Comparison of ENCODE assay signal across 14 mouse cellular contexts in the genomic region with DNA sequence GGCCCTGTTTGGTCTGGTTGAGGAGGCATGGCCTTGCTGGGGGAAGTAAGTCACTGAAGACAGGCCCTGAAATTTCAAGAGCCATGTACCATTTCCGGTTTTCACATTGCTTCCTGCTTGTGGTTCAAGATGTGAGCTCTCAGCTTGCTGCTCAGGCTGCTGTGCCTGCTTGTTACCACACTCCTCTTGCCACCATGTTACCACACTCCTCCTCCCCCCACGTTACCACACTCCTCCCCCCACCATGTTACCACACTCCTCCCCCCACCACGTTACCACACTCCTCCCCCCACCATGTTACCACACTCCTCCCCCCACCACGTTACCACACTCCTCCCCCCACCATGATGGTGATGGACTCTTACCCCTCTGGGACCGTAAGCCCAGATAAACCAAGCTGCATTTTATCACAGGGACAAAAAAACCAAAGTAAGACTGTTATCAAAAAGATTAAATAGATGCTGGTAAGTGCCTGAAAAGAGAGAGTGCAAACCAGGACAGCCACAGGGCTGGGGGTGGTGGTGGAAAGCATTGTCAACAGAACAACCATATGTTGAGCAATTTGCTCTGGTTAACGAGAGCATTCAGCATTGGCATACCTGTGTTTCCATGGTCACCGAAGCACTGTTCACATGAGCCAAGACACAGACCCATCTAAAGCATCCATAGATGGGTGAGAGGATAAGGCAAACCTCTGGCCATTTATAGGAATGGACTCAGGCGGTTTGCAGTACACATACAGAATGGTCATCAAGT.
A peak's percentile ranks its signal among the peaks of the same experiment; 100 is the strongest.
DNase-seq lines count a peak whose midpoint lies in the region; ATAC-seq lines count a peak whose summit lies in the region.
"Had no signal": no experiment of that assay in that cellular context is flagged by ENCODE, and none has a peak within 500 bp of the region (broad histone marks: within the 10 kb centered on the region; RNA-seq: fewer than 3 reads in every experiment).

No protein-coding gene starts in this region.

- H3K27me3 ChIP-seq in midbrain, embryonic 10.5 days (ENCODE audit: low read depth, poor library complexity, severe bottlenecking) = no peaks in the 10 kb centered on the region
- H3K27me3 ChIP-seq in midbrain, embryonic 16.5 days (ENCODE audit: control insufficient read depth, insufficient read depth, low read depth, low read length) = no peaks in the 10 kb centered on the region
- no peaks in the 10 kb centered on the region for H3K27me3 ChIP-seq in forebrain, embryonic 15.5 days
- H3K27me3 ChIP-seq: embryonic facial prominence, embryonic 13.5 days; heart, embryonic 13.5 days had no signal

- peak; percentile 14 to 23 for DNase-seq in cerebellum, postnatal 14 days
- DNase-seq in cerebellum, adult 11-12 months = no peak
- DNase-seq in midbrain, embryonic 10.5 days (ENCODE audit: low spot score) = no peak
- DNase-seq in thymus, postnatal 36 days = no peak
- DNase-seq in adrenal gland, adult 18-20 months (ENCODE audit: low spot score in 2 of 2) = no peak
- DNase-seq: adrenal gland, adult 2 months; kidney, postnatal 25 days; liver; lung, postnatal 14 days had no signal

- no peaks in the 10 kb centered on the region for H3K9me3 ChIP-seq in midbrain, embryonic 10.5 days (replicated peaks)
- H3K9me3 ChIP-seq in midbrain, embryonic 16.5 days (replicated peaks; ENCODE audit: control insufficient read depth, low read length, poor library complexity, severe bottlenecking) = no peaks in the 10 kb centered on the region
- no peaks in the 10 kb centered on the region for H3K9me3 ChIP-seq in forebrain, embryonic 15.5 days
- H3K9me3 ChIP-seq: embryonic facial prominence, embryonic 13.5 days; heart, embryonic 13.5 days had no signal

- H3K9ac ChIP-seq in midbrain, embryonic 16.5 days (ENCODE audit: low read depth, low read length) = no peak overlapping the region
- H3K9ac ChIP-seq in forebrain, embryonic 15.5 days (replicated peaks) = no peak overlapping the region
- H3K9ac ChIP-seq: embryonic facial prominence, embryonic 13.5 days; heart, embryonic 13.5 days had no signal

- no peak overlapping the region for H3K4me2 ChIP-seq in midbrain, embryonic 16.5 days (ENCODE audit: low read length)
- no peak overlapping the region for H3K4me2 ChIP-seq in forebrain, embryonic 15.5 days (replicated peaks)
- H3K4me2 ChIP-seq: embryonic facial prominence, embryonic 13.5 days; heart, embryonic 13.5 days had no signal

- no peak for ATAC-seq in midbrain, embryonic 16.5 days
- ATAC-seq in forebrain, embryonic 15.5 days (replicated peaks) = no peak; the same call in 1 of the 2 replicates
- ATAC-seq in megakaryocyte, adult 5-6 weeks (ENCODE audit: poor library complexity, severe bottlenecking) = 0 out of 2 replicates have a peak, but pooled peaks have one; percentile 27

- peaks cover 54% of the 10 kb centered on the region for H3K4me1 ChIP-seq in midbrain, embryonic 10.5 days
- H3K4me1 ChIP-seq in midbrain, embryonic 16.5 days (ENCODE audit: control insufficient read depth, insufficient read depth, low read length) = peaks cover 46% of the 10 kb centered on the region
- H3K4me1 ChIP-seq in forebrain, embryonic 15.5 days = peaks cover 50% of the 10 kb centered on the region

- WGBS in midbrain, embryonic 10.5 days = 69% methylated on average over 8 of the region's 8 CpGs
- 49% methylated on average over 8 of the region's 8 CpGs for WGBS in midbrain, embryonic 16.5 days
- WGBS in forebrain, embryonic 15.5 days = 49% methylated on average over 8 of the region's 8 CpGs

- 0 out of 2 replicates have a peak overlapping the region, but pooled peaks have one; percentile 33 for H3K27ac ChIP-seq in midbrain, embryonic 10.5 days (replicated peaks)
- no peak overlapping the region for H3K27ac ChIP-seq in midbrain, embryonic 16.5 days (ENCODE audit: low read length)
- H3K27ac ChIP-seq in forebrain, embryonic 15.5 days (replicated peaks) = peak overlapping the region; percentile 85
- H3K27ac ChIP-seq: embryonic facial prominence, embryonic 13.5 days; heart, embryonic 13.5 days had no signal

- H3K36me3 ChIP-seq in midbrain, embryonic 10.5 days = no peaks in the 10 kb centered on the region
- H3K36me3 ChIP-seq in midbrain, embryonic 16.5 days (ENCODE audit: control insufficient read depth, insufficient read depth, low read length) = no peaks in the 10 kb centered on the region
- no peaks in the 10 kb centered on the region for H3K36me3 ChIP-seq in forebrain, embryonic 15.5 days
- H3K36me3 ChIP-seq: embryonic facial prominence, embryonic 13.5 days; heart, embryonic 13.5 days had no signal

- H3K4me3 ChIP-seq in midbrain, embryonic 10.5 days = no peak overlapping the region
- no peak overlapping the region for H3K4me3 ChIP-seq in midbrain, embryonic 16.5 days (ENCODE audit: low read depth, low read length)
- H3K4me3 ChIP-seq in forebrain, embryonic 15.5 days = no peak overlapping the region
- H3K4me3 ChIP-seq: embryonic facial prominence, embryonic 13.5 days; heart, embryonic 13.5 days had no signal

Comparison
In these comparisons a context has a peak if more than half of its experiments do, and no peak if none do; other contexts are left out.
1. DNase-seq: peak in cerebellum, postnatal 14 days (2 of 2); none in cerebellum, adult 11-12 months (single experiment), midbrain, embryonic 10.5 days (single experiment), thymus, postnatal 36 days (0 of 2) and adrenal gland, adult 18-20 months (0 of 2).